Mouse (Mus musculus) stomach, embryonic 16.5 days (tissue): ENCODE data around the gene Col20a1. TPM values are rescaled to one million over a fixed set of nuclear protein-coding genes. Genes with fewer than 3 reads are reported as not detected.

Experiments
- polyA plus RNA-seq: library from polyadenylated mRNA; unstranded; fragments of >200 nt; fragmentation: Nextera tagmentation; extraction: Ambion mirVana; gene quantifications from 2 replicates; pipeline ENCODE4 v1.2.1, GENCODE M21; 2015

Gene Col20a1
- polyA plus RNA-seq, 1 experiment from 2014 or later, result 0.94 TPM

Other genes starting within 250 kb of the Col20a1 start
- gene Bhlhe23, start 209.6 kb upstream of the Col20a1 start, polyA plus RNA-seq, result not detected in 2 replicates
- 10.9 and 11.6 TPM in 2 replicates for gene Ythdf1, start 65.6 kb upstream of the Col20a1 start, polyA plus RNA-seq
- 0.15 TPM in 1 of 2 replicates, not detected in the other for gene Birc7, start 57.5 kb upstream of the Col20a1 start, polyA plus RNA-seq
- 53.7 and 59.9 TPM in 2 replicates for gene Nkain4, start 31.8 kb upstream of the Col20a1 start, polyA plus RNA-seq
- 104 and 108 TPM in 2 replicates for gene Arfgap1, start 19.3 kb upstream of the Col20a1 start, polyA plus RNA-seq
- gene Chrna4, start 57.0 kb downstream of the Col20a1 start, polyA plus RNA-seq, result 0.81 and 1.2 TPM in 2 replicates
- gene Kcnq2, start 148.8 kb downstream of the Col20a1 start, polyA plus RNA-seq, result 1.1 TPM in 2 replicates
- gene Eef1a2, start 170.5 kb downstream of the Col20a1 start, polyA plus RNA-seq, result 0.10 and 0.17 TPM in 2 replicates
- 220 and 249 TPM in 2 replicates for gene Ppdpf, start 200.7 kb downstream of the Col20a1 start, polyA plus RNA-seq
- 0.56 and 0.70 TPM in 2 replicates for gene Ptk6, start 216.3 kb downstream of the Col20a1 start, polyA plus RNA-seq
- 0.19 and 0.40 TPM in 2 replicates for gene Srms, start 226.7 kb downstream of the Col20a1 start, polyA plus RNA-seq
- gene Fndc11, start 233.5 kb downstream of the Col20a1 start, polyA plus RNA-seq, result 0.23 and 0.52 TPM in 2 replicates